Mouse (Mus musculus) left cerebral cortex, postnatal 4 days (tissue): Measurements from ENCODE around the gene Ntm. TPM values are rescaled to one million over a fixed set of nuclear protein-coding genes. Genes with fewer than 3 reads are reported as not detected.

ENCODE experiments used
- DNase-seq: peaks from one replicate; pipeline ENCODE4 v3.0.0-alpha.2; 2022
- intact Hi-C: fragments of 180-260 bp; cut with DNase I; formaldehyde crosslinking; loops from one replicate; pipeline ENCODE4 v1.15.1; 2025
- total RNA-seq, 2 experiments: library from RNA; stranded (reverse); gene quantifications; 2 replicates each; pipeline ENCODE4 v1.2.3; 2021

Ntm gene
- total RNA-seq, 2 experiments from 2014 or later, result 269 to 280 TPM

- DNase-seq, result no peak
- intact Hi-C loops, result no loop called here
Measured at GRCm38 (mm10) chr9:29612020-29612612, 350.8 kb downstream of the Ntm start.

DNA sequence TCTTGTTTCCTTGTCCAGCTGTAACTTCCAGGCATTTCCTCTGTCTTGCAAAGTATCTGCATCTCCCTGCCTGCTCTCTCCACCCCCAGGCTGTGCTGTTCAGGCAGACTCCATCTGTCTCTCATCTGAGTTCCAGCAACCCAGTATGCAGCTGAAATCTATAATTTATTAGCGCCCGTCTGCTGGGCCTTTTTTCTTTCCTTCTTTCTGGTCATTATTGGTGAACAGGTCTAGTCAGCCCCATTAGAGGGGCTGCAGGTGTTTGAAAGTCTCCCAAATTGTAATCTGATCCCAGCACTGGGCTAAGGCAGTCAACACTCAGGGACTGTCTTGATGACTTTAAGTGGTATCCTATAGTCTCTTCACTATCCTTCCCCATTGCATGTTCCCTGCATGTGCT is 352.1 kb downstream of the Ntm start:
- DNase-seq, result peak; percentile 36
- intact Hi-C loops, result no loop called here

DNA sequence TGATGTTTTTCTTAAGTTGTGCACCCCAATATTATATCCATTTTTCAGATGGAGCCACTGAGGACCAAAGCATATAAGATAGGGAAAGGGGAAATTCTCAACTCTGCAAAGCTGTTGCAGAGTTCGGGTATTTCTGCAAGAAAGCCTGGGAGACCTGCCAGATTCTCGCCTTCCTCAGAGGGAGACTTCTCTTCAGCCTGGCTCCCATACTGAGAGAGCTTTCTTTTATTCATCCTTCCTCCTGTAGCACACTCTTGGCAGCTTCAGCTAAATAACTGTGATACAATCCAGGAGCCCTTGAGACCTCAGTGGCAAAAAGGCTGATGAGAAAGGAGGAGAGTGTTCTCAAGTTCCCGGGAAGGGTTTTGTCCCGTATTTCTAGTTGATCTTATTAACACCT is 365.3 kb downstream of the Ntm start:
- no peak for DNase-seq
- intact Hi-C loops, result no loop called here

DNA sequence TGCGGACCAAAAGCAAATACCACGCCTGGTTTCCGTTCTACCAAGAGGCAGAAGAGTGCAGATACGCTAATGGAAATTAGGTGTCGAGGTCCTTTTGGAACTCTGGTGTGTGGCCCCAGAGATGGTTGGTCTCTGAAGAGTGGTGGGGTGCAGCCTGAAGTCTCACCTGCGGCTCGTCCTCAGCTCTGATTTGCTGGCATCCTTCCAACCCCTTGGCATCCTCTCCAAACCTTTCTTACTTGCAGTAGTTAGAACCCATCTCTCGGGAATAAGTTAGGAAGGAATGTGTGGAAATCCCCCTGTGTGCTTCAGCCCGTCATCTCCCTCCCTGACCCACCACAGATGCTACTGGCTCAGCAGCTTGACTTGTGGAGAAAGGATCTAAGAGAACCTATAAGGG is 367.6 kb downstream of the Ntm start:
- intact Hi-C loops, result no loop called here
- no peak for DNase-seq

- no peak for DNase-seq
- intact Hi-C loops, result no loop called here
Measured at GRCm38 (mm10) chr9:29594537-29595294, 368.2 kb downstream of the Ntm start.

DNA sequence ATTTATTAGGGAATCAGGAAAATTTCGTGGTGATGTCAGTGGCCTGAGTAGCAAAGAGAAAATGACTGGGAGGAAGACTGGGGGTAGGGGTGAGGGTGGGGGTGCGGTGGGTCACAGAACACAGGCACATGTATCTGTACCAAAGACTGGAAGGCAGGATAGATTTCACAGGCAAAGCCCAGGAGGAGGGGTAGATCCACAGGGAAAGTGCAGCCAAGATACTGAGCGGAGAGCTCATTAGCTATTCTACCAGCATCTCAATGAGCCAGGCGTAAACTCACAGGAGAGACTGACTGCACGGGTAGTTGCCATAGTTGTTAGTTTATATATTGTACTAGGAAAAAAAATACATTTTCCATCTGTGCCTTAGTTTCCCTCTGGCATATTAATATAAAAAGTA is 375.6 kb downstream of the Ntm start:
- intact Hi-C loops, result no loop called here
- no peak for DNase-seq

GRCm38 (mm10) chr9:29586381-29586770 is 376.6 kb downstream of the Ntm start:
- no peak for DNase-seq
- intact Hi-C loops, result no loop called here

DNA sequence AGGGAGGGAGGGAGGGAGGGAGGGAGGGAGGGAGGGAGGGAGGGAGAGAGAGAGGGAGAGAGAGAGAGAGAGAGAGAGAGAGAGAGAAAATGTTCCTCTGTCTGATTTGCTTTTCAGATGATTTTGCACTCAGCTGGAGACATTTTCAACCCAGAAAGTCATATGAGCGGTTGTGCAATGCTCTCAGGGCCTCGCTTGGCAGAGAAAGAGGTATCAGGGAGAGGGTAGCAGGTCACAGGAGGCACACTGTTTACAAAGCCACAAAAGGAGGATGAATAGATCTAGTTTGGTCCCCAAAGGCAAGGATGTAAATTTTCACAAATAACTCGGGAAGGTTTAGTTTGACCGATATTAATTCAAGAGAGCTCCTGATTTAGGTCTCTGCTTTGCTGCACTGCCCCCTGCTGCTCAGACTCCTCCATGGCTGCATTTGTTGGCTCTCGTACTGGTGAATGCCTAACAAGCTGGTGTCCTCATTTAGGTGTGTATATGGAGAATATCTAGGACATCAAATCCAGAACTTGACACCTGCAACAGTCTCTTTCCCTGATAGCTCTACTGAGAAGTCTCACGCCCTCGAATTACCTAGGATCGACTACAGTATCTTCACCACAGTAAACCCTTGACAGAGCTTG is 377.1 kb downstream of the Ntm start:
- intact Hi-C loops, result no loop called here
- peak; percentile 68 for DNase-seq

DNA sequence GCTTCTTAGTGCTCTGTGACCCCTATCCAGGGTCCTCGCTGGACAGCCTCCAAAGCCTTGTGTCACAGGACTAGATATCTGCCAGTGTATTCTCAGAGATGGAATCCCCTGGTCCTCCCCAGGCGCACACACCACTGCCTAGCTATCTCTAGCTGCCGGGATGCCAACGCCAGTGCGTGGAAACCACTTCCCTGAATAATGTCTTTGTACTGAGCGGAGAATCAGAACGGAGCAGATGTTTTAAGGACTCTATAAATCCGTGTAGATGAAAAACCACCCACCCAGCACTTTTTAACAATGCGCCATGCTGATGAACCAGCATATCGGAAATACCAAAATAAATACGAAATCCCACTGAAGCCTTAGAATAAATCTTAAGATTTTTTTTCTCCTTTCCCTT is 384.7 kb downstream of the Ntm start:
- intact Hi-C loops, result no loop called here
- no peak for DNase-seq

GRCm38 (mm10) chr9:29576051-29576533 is 386.8 kb downstream of the Ntm start:
- peak; percentile 24 for DNase-seq
- intact Hi-C loops, result no loop called here

GRCm38 (mm10) chr9:29574548-29574947 is 388.4 kb downstream of the Ntm start:
- intact Hi-C loops, result no loop called here
- no peak for DNase-seq

- DNase-seq, result no peak
- intact Hi-C loops, result no loop called here
Measured at GRCm38 (mm10) chr9:29568571-29568970, 394.4 kb downstream of the Ntm start.

- DNase-seq, result no peak
- intact Hi-C loops, result no loop called here
Measured at GRCm38 (mm10) chr9:29562419-29563071, 400.4 kb downstream of the Ntm start.

DNA sequence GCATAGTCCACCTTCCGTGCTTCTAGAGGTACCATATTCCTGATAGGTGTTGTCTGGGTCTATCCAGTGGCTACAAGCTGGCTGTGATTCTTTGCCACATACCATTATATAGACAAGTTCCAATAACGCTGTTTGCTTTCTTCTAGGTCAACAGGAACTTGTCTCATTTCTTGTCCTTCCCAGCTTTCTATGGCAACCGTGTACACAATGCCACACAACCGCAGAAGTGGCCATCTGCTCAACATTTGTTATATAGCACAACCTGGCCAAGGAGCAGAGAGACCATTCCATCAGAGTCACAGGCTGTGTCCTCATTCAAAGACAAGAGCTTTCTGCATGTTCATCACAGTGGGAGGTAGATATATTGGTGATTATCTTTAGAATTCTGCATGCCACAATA is 404.0 kb downstream of the Ntm start:
- DNase-seq, result no peak
- intact Hi-C loops, result no loop called here

DNA sequence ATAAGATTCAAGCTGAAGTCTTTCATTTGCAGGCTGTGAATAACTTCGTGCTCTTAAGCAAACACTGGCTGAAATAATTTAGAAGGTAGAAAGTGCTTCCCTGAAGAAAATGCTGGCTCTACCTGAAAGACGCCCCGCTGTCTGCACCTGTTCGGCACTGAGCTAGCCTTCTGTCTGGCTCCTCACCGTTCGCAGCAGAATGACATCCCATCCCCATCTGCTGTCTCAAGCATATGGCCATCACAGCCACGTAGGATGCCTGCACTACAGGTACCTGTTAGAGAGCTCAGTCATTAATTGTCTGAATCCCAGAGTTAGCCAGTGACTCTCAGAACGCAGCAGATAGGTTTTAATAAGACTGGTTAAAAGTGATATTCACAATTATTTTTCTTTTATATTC is 412.4 kb downstream of the Ntm start:
- DNase-seq, result peak; percentile 46
- intact Hi-C loops, result no loop called here

- intact Hi-C loops, result no loop called here
- no peak for DNase-seq
Measured at GRCm38 (mm10) chr9:29550107-29550506, 412.8 kb downstream of the Ntm start.

DNA sequence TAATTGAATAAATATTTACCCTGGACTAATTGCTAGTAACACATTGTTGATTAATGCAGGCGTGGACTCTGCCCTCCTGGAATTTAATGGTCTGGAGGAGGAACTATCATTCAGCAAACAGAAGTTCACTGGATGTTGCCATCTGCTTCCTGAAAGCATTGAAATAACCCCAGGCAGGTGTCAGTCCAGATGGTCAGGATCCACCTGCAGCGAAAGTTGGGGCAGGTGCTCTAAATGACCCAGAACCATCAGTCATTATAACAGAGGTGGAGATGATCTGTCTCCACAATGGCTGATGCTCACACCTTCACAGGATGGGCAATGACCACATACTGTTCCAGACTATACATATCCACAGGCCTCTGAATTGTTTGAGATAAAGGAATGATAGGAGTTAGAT is 426.5 kb downstream of the Ntm start:
- intact Hi-C loops, result no loop called here
- DNase-seq, result no peak

GRCm38 (mm10) chr9:29534773-29535172 is 428.2 kb downstream of the Ntm start:
- no peak for DNase-seq
- intact Hi-C loops, result no loop called here

GRCm38 (mm10) chr9:29534304-29534703 is 428.6 kb downstream of the Ntm start:
- DNase-seq, result no peak
- intact Hi-C loops, result no loop called here

GRCm38 (mm10) chr9:29533556-29533955 is 429.4 kb downstream of the Ntm start:
- intact Hi-C loops, result no loop called here
- no peak for DNase-seq

DNA sequence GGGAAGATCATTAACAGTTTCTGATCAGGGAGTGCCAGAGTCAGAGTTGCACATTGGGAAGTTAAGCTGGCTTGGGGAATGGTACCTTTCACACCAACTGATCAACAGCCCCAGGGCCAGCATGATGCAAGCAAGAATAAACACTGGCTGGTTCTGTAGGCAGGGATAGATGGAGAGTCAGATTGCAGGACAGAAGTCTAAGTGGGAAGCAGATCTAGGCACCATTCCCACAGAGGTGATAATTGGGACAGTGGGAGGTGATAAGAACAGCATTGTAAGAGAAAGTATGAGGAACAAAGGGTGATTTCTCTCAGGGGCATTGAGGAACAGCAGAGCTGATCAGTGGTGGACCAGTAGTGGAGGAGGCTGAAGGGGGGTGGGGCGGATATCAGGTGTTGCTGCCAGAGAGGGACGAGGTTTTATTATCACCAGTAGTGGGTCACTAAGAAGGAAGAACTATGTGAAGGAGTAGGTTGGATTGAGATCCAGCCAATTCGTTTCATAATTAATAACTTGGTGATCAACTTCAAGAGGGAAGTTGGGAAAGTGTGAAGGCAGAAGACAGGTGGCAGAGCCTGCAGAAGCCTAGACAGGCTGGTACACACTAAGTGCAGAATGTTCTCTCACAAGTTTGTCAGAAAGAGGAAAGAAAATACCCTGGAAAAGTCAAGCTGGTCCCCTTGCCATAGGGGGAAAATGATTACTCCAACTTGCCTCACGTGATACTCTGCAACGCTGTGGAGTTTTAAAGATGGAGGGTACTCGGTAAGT is 431.6 kb downstream of the Ntm start:
- no peak for DNase-seq
- intact Hi-C loops, result no loop called here
